ENCODE assay signal across 21 mouse cellular contexts in the genomic region with DNA sequence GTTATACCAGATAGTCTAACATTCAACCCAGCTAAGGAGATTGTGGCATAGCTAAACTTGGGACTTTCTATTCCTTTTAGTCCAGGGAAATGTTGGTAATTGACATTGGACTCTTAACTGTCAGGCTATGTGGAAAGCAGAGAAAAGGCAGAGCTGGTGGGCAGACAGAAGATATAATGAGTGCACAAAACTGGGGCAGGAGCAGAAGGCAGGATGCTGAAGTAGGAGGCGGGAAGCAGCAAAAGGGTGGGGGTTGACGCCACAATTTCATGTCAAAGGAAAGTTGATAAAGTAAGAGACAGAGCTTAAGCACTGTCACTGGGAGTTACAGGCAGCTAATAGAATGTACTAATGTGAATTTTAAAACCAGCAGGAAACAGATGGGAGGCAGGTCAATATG.
DNase-seq lines count a peak whose midpoint lies in the region; TF ChIP-seq lines count a peak whose summit lies in the region.
"Had no signal": no experiment of that assay in that cellular context is flagged by ENCODE, and none has a peak within 500 bp of the region (broad histone marks: within the 10 kb centered on the region; RNA-seq: fewer than 3 reads in every experiment).

No protein-coding gene starts in this region.

- H3K27ac ChIP-seq in left cerebral cortex, adult 2 months, result peak overlapping the region; percentile 26; the same call in 1 of the 2 replicates
- H3K27ac ChIP-seq: embryonic facial prominence, embryonic 15.5 days; forebrain, embryonic 15.5 days; gastrocnemius, adult 2 months; heart, embryonic 10.5 days; hindbrain, embryonic 15.5 days; neural tube, embryonic 13.5 days had no signal

- H3K4me3 ChIP-seq in left cerebral cortex, adult 2 months, result no peak overlapping the region
- H3K4me3 ChIP-seq: embryonic facial prominence, embryonic 15.5 days; forebrain, embryonic 15.5 days; gastrocnemius, adult 2 months; heart, embryonic 10.5 days; hindbrain, embryonic 15.5 days; myocyte; neural tube, embryonic 13.5 days had no signal

- DNase-seq in right cerebral cortex, adult 18-20 months, result peak; percentile 57
- DNase-seq in right cerebral cortex, postnatal 4 days, result no peak
- peak; percentile 18 to 19 for DNase-seq in left cerebral cortex, adult 2 months (ENCODE audit: extremely low spot score in 1 of 2, low spot score in 2 of 2)
- DNase-seq in right cerebral cortex, adult 2 months (ENCODE audit: low spot score in 2 of 2), result peak; percentile 42 to 44
- DNase-seq in urinary bladder, postnatal 4 days (ENCODE audit: low spot score in 2 of 2), result no peak
- no peak for DNase-seq in embryo, embryonic 9.5 days (ENCODE audit: extremely low spot score)
- no peak for DNase-seq in adrenal gland, adult 8-10 months
- DNase-seq: adrenal gland, postnatal 10 days; cerebellum, adult 9-10 months; gastrocnemius, adult 2 months; kidney, adult 9 months; kidney, postnatal 14 days; lung, postnatal 4 days; thymus, adult 2 months; thymus, postnatal 4 days had no signal

- TF ChIP-seq CTCF in left cerebral cortex, adult 2 months (IDR thresholded peaks at IDR 0.05), result no peak

- intact Hi-C loops in left cerebral cortex, adult 2 months (cut with DNase I), result loop anchor here (10.0 kb wide), 1 partner anchor 419 kb away; no protein-coding TSS in a partner anchor

Comparison
In these comparisons a context has a peak if more than half of its experiments do, and no peak if none do; other contexts are left out.
1. DNase-seq: peak in right cerebral cortex, adult 18-20 months (single experiment), left cerebral cortex, adult 2 months (2 of 2) and right cerebral cortex, adult 2 months (2 of 2); none in right cerebral cortex, postnatal 4 days (single experiment), urinary bladder, postnatal 4 days (0 of 2), embryo, embryonic 9.5 days (single experiment) and adrenal gland, adult 8-10 months (single experiment).